Mouse (Mus musculus) layer of hippocampus, adult 9-10 months (tissue): ENCODE results near the gene Pmf1.

Source experiments
- DNase-seq: peaks from one replicate; pipeline ENCODE4 v3.0.0; 2022; ENCODE audit warnings: low spot score

Gene Pmf1

DNA sequence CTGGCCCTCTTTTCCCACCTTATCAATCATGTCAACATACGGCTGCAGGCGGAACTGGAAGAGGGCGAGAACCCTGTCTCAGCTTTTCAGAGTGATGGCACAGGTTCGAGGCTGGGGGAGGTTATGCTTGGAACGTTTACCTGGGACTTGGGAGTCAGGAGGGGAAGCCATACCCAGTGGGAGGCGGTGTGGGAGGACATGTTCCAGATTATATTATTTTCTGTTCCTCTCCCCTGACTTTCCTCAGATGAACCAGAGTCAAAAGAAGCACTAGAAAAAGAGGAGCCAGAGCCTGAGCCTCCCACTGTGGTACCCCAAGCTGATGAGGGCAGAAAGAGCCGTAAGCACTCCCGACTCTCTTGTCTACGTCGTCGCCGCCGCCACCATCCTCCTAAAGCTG lies 59.4 kb downstream of the Pmf1 start:
- no peak for DNase-seq
